Mouse (Mus musculus): ENCODE measurements around the gene Ccn1.

The Ccn1 gene

DNA sequence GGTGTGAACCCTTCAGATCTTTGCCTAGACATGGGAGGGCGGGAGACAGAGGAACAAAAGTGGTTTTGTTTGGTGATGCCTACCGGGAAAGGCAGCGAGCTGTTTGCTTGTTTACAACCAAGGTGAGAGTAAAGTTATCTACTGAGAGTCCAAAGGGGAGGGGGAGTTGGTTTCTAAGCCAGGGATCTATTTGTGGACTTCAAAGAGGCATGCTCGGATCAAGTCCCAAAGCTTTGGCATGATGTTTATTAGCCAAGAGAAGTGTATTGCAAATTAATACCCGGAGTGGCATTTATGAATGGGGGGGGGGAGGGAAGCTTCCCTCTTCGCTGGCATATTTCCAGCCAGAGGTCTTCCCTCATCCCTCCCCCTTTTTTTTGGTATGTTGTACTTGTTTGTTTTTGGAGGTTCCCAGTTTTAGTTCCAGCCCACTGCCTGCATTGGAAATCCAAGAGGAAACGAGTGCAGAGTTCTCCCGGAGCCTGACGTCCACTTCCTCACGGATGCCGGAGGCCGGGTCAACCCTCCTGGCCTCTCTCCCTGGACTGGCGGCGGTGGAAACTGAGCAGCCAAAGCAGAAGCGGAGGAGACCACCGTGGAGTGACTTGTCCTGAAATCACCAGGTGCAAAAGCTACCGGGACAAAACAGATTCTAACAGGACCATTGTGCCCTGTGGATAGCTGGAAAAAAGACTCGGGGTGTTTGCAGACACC is 674 bp upstream of the Ccn1 start:
- DNase-seq (ENCODE audit: low read depth, low spot score): no peak

DNA sequence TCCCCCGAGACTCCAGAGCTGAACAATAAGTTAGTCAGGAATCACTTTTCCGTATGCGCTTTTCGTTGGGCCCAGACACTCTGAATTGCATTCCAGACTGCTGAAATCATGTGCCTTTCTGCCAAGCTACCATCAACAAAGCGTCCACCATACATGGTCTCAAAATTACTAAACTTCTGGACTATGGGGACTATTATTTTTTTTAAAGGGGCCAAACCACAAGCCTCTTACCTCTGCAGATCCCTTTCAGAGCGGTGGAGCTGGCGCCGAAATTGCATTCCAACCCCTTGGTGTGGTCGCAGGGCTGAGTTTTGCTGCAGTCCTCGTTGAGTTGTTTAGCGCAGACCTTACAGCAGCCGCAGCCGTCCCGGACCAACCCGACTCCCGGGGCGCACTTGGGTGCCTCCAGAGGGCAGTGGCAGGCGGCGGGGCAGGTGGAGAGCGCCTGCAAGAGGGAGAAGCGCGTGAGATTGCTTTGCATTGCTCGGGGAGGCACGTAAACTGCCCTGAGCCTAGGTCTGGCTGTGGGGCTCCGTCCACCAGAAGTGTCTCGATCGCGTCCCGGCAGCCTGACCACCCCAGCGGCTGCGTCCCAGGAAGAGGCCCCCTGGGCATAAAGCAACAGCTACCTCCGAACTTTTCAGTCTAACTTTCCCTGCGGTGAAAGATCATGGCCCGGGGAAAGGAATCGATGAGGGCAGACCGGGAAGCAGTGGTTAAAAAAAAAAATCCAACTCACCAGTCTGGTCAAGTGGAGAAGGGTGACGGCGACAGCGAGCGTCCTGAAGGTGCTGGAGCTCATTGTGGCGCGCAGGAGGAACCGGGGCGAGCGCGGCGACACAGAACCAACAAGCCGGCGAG is 560 bp downstream of the Ccn1 start:
- DNase-seq (ENCODE audit: low read depth, low spot score): no peak

DNA sequence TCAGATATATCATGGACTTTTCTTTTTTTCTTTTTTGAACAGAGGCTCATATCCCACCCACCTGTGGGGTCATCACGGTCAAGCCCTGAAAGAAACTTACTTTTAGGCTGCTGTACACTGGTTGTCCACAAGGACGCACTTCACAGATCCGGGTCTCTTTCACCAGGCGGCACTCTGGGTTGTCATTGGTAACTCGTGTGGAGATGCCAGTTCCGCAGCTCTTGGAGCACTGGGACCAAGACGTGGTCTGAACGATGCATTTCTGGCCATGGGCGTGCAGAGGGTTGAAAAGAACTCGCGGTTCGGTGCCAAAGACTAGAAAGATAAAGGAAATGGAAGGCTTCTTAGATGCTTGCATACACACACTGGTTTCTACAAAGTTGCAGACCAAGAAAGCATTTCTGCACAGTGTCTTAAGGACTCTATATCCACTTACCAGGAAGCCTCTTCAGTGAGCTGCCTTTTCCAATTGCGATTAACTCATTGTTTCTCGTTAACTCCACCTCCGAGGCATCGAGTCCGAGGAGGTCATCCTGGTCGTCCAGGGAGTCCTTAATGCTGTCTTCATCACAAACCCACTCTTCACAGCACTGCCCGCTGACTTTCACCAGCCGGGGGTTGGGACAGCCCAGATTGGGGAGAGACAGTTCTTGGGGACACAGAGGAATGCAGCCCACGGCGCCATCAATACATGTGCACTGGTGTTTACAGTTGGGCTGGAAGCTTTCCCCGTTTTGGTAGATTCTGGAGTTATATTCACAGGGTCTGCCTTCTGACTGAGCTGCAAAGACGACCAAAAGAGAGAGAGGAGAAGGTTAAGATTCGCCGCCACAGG is 1.5 kb downstream of the Ccn1 start:
- no peak for DNase-seq (ENCODE audit: low read depth, low spot score)

DNA sequence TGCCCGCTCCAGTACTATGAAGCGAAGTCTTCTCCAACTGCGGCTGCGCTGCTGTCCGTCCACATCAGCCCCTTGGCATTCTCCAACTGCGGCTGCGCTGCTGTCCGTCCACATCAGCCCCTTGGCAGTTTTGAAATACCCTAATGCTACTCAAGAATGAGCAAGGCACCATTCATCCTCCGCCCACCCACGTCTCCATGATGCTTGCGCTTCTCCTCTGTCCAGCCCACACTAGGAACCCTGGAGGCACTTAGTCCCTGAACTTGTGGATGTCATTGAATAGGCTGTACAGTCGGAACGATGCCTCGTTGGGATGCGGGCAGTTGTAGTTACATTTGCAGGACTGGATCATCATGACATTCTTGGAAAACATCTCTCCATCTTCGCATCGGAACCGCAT is 2.4 kb downstream of the Ccn1 start:
- no peak for DNase-seq (ENCODE audit: low read depth, low spot score)

DNA sequence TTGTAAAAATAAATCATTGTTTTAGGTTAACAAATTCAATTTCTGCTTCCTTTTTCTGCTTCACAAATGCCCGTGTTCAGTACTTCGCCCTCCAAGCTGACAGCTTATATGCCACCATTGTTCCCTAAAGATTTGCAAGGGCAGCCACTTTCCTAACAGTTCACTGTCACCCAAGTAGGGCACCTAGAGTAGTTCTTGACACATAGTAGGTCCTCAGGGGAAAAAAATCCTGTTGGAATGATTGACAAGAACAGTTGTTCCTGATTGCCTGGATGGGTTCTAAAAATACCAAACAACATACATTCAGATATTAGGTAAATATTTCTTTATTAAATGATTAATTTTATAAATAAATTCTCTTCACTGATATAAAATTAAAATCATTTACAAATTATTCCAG is 3.1 kb downstream of the Ccn1 start:
- DNase-seq (ENCODE audit: low read depth, low spot score): no peak

DNA sequence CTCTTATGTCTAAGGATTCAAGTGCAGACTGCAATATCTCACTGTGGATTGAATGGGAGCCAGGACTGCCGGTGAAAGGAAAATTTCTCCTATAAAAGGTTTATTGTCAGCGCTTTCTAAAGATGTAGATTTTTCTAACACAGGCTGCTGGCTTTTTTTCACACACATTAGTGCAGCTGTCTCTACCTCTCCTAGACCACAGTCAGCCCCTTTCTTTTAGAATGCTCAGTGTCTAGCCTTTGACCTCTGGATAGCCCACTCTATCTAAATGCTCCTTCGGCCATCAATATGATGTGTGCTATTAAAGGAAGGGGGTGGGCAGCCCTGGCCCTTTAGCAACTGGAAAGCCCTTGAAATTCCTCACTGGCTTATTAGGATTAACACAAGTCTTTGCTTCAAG is 3.8 kb downstream of the Ccn1 start:
- DNase-seq (ENCODE audit: low read depth, low spot score): no peak

DNA sequence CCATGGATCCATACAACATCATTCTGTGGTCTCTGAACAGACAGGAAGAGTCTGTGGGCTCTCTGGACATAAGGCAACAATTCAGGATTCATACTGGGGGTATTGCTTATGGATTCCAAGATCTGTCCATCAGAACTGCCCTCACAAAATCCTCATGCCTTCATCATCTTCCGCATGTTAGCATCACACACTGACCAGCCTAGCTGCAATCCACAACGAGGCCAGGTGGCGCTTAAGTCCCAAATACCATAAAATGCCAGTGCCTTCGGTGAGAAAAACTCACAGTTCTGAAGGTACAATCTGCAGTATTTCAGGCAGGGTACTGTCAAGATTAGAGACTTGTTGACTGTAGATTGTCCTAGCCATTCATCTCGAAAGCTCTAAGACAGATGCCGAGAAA is 4.3 kb downstream of the Ccn1 start:
- DNase-seq (ENCODE audit: low read depth, low spot score): no peak

DNA sequence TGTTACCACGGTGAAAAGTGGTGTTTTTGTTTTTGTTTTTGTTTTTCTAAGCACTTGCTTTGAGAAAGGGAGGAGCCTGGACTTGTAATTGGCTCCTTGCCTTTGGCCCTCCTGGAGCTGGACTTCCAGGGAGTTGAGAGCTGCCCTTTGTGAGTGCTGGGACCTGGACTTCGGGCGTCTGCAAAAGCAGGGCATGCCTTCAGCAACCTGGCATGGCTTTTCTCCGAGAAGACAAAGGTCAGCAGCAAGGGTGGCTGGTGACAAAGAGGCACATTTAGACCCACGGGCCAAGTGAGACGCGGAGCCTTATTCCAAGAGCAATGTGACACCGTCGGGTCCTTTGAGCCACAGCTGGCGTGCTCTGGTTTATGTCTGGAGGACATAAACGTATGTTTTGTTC is 6.9 kb downstream of the Ccn1 start:
- DNase-seq (ENCODE audit: low read depth, low spot score): no peak

DNA sequence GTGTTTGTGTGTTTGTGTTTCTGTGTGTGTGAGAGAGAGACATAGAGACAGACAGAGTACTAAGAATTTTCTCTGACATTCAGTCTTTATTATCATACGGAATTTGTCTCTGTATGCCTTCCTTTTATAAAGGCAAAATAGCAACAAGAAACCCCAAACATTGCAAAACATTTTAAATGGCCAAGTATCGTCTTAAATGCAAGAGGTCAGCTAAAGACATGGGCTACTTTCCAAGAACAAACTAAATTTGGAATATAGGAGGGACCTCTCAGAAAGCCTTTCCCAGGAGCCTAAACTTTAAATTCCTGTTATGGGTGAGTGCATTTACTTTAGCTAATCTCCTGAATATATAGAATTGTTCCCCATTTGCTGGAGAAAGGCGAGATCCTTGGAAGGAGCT is 7.9 kb downstream of the Ccn1 start:
- no peak for DNase-seq (ENCODE audit: low read depth, low spot score)

DNA sequence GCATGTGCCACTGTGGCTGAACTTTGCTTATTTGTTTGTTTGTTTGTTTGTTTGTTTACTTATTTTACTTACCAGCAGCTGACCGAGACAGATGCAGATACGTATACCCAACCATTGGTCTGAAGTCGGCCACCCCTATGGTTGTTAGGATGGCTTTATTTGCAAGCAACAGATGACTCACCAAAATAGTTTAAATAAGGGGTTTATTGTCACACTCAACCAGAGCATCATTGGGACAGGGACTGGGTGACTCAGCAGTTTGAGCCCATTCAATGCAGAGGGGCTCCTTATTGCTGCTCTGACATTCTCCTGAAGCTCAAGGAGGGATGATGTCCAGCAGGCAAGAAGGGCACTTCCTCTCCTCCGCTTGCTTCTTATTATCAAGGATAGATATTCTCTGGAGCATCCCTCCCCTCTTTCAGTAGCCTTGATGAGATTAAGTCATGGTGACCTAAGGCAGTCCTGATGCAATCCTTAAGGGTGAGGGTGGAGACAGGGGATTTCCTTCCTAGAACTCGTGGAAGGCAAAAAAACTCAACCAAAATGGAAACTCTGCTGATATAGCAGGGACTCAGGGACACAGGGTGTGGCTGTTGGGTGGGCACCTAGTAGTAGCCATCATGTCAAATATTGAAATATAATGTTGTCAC is 8.6 kb downstream of the Ccn1 start:
- no peak for DNase-seq (ENCODE audit: low read depth, low spot score)

DNA sequence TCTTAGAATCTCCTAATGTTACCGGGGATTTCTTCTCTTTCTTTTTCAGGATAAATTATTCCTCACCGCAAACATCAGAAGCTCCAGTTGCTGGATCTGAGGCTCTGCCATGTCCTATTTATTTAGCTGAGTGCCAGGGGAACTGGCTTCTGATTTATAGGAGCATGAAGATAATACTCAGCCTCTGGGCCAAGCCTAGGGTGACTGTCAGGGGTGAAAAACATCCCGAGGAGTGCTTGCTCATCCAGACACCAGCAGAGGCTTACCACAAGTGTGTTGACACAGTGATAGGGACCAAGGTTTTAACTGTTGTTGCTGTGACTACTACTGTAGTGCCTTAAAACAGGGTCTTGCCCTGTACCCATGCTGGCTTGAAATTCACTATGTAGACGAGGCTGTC is 9.2 kb downstream of the Ccn1 start:
- no peak for DNase-seq (ENCODE audit: low read depth, low spot score)

DNA sequence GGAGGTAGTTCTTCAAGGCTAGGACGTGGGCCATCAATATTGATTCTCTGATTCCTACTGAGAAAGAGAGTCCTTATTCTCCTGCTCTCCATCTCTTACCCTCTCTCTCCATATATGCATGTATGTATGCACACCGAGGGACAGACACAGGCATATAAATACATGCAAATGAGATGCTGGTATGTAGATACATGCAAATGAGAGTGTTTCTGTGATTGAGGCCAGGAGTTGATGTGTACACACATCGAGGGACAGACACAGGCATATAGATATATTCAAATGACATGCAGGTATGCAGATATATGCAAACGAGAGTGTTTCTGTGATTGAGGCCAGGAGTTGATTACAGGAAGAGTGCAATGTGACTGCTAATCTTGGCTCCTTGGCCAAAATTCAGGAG is 9.6 kb downstream of the Ccn1 start:
- no peak for DNase-seq (ENCODE audit: low read depth, low spot score)

DNA sequence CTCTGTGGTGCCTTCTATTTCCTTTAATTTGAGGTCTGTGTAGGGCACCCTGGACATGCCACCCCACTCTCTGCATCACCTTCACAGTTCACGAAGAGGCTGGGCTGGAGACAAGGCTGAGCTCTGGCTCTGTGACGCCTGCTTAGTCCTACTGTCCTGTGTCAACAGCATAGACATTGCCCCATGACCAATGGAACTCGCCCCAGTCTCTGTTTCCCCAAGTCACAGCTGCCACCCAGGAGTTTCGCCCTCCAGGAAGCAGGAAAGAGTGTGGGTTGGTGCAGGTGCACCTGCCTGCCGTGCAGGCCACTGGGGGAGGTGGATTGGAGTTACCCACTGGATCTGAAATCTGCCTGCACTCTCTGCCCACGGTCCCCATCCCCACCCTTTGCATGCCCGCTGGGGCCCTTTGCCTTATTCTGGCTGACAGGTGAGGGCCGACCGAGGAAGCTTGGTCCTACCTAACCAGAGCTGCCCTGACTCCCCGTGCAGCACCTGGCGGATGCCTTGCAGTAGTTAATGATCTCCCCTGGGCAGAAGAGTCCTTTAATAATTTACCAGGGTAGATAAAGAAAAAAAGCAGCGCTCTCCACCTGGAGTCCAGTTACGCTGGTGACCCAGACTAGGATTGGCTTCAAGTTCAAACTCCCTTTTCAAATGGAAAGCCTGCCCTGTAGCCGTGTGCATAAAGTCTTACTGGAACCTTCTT is 15.6 kb downstream of the Ccn1 start:
- DNase-seq (ENCODE audit: low read depth, low spot score): no peak

DNA sequence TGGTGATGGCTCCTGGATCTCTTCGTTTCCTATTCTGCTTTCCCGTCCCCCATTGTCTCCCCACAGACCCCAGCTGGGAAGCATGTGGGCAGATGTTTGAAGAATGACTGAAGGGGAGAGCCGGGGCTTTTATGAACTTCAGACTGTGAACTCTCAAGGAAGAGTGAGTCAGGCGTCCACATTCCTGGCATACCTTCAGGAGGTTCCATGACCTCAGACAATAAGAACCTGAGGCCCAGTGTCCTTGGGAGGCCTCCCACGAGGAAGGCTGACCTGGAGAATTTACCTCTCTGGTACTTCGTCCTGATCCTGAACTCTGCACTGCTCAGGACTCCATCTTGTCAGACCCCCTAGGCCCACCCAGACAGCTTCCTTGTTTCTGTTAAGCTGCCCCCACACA is 16.9 kb downstream of the Ccn1 start:
- no peak for DNase-seq (ENCODE audit: low read depth, low spot score)

DNA sequence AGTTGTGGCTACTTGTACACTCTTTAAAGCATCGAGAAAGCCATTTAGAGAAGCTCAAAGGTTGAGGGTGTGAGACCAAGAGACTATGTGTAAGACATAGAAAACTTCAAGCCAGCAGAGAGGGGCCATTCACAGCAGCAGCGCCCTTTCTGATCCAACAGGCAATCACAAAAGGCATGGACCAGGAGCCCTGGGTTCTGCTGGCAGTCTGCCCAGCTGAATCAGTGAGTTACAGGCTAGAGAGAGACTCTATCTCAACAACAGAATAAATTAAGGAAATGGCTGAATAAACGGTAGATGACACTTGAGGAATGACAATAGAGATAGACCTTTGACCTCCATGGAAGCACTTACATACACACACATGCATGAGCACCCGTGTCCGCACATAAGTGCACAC is 21.1 kb downstream of the Ccn1 start:
- DNase-seq (ENCODE audit: low read depth, low spot score): no peak

DNA sequence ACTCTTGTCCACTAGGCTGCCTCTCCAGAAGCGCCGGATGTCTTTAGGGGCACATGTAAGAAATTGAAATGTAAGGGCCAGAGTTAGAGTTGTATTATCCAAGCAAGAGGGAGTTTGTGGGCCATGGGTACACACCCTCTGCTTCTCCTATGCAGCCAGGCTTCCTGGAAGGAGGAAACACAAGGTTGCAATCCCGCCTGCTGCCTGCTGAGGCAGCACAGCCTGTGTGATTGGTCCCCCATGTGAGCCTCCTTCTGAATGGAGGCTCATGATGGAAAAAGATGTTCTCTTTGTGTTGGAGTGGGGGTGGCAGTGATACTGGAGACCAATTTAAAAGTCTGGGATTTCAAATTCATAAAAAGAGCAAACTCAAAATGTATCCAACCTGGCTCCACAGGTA is 22.0 kb downstream of the Ccn1 start:
- DNase-seq (ENCODE audit: low read depth, low spot score): no peak

DNA sequence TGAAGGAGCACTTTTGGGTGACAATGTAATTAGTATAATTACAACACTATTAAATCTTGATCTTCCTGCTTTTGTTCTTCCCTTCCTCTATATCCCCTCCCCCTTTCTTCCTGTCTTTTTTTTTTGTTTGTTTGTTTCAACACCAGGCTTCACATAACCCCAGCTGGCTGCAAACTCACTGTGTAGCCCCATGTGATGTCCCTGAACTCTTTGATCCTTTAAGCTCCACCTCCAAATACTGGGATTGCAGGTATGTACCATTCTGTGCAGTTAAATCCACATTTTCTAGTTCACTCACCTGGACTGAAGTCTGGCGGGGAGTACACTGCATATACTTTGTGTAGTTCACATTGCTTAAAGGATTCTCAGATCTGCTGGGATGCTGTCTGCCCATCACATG is 23.7 kb downstream of the Ccn1 start:
- DNase-seq (ENCODE audit: low read depth, low spot score): no peak

DNA sequence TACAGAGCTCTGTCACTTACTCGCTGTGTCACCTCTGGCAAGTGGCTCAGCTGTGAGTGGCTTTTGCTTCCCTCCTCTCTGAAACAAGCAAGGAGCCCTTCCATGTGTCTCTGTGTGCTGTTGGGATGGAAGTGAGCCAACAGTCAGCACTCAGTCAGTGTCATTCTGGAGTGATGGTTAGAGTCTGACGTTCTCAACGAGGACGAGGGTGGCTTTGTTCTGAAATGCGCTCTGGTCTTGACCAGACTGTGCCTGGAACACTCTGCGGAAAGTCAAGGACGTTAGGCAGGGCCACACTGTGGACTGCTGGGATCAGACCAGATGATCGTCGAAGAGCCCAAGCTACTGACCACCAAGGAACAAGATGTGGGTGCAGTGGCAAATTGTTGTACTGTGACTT is 24.2 kb downstream of the Ccn1 start:
- no peak for DNase-seq (ENCODE audit: low read depth, low spot score)

DNA sequence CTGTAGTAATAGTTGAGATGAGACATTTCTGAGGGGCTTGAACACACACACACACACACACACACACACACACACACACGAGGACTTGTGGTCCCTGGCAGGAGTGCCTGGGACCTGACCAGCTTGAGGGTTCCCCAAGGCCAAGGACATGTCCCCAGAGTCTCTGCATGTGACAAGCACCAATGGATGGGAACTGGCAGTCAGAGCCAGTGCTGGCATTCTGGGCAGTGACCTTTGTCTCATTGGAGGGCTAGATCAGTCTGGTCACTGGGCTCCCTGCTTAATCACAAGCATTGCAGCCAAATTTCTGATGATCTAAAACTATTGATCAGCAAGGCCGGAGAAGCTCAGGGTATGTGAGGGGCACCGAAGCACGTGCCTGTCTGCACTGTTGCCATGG is 25.0 kb downstream of the Ccn1 start:
- no peak for DNase-seq (ENCODE audit: low read depth, low spot score)

DNA sequence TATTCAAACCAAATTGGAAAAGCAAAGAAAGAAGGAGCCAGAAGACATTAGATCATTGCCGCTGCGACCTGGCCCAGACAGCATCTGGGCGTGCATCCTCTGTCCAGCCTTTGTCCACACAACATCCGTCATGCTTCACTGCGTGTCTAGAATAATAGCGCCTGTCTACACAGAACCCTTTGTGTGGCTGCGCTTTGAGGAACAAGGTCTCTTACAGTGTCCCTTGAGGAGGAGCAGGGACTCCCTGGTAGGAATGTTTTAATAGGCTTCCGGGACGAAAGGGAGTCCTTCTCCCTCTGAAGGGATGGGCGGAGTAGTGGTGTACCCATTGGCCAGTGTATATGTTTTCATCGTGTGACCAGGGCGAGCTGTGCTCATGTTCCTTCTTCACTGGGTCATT is 26.7 kb downstream of the Ccn1 start:
- DNase-seq (ENCODE audit: low read depth, low spot score): no peak

DNA sequence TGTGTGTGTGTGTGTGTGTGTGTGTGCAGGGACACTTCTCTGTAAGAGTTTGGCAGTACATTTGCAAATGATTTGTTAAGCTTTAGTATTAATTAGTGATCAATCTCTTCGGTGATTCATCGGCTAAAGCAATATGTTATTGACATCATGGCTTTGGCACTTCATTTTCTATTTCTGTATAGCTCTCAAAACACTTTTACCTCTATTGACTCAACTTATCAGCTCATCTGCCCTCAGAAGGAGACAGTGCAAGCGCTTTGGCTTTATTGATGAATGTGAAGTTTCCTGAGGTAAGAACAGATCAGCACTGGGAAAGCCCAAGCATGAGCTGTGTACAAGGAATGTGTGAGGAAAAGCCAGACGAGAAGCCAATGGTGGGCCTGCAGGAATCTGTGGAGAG is 28.6 kb downstream of the Ccn1 start:
- no peak for DNase-seq (ENCODE audit: low read depth, low spot score)

All from retina, adult 2 months (tissue).